Mouse (Mus musculus): Measurements from ENCODE around the gene Zfp771. TPM values are rescaled to one million over a fixed set of nuclear protein-coding genes. Genes with fewer than 3 reads are reported as not detected.

The Zfp771 gene
- polyA plus RNA-seq, 1 experiment from 2014 or later, result 15.5 TPM

DNA sequence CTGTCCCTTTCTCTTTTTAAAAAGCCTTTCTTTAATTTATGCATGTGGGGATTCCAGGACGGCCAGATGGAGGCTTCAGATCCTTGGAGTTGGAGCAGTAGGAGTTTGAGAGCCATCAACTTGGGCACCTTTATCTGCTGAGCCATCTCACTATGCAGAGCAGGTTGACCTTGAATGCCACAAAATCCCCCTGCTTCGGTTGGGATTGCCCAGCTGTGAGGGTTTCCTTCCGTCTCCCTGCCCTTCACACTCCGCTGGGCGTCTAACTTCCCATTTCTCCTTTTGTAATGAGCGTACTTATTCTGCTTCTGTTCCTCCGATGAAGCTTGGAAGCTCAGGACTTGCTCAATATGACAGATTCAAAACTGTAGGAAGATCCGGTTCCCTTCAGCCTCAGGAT lies 46.1 kb downstream of the Zfp771 start:
- no peaks in the 10 kb centered on the region for H3K27me3 ChIP-seq (ENCODE audit: insufficient read depth, low read length)
- no peak overlapping the region for H3K9ac ChIP-seq (replicated peaks)
- H3K9me3 ChIP-seq (ENCODE audit: low read length), result no peaks in the 10 kb centered on the region
- TF ChIP-seq CTCF (IDR thresholded peaks at IDR 0.05; ENCODE audit: low read depth) (no peak), EP300 (IDR thresholded peaks at IDR 0.05; ENCODE audit: low read depth) (no peak)
- H3K4me3 ChIP-seq (ENCODE audit: low read depth, low read length), result no peak overlapping the region
- WGBS (ENCODE audit: insufficient replicate concordance), result 31% methylated on average over 8 of the region's 8 CpGs
- 0 out of 2 replicates have a peak overlapping the region, but pooled peaks have one; percentile 26 for H3K4me2 ChIP-seq (ENCODE audit: low read depth, low read length)
- no peak for ATAC-seq
- no peaks in the 10 kb centered on the region for H3K36me3 ChIP-seq (replicated peaks; ENCODE audit: insufficient read depth, low read length)
- peak overlapping the region; percentile 48; the same call in 1 of the 2 replicates for H3K27ac ChIP-seq (ENCODE audit: low read depth)
- H3K4me1 ChIP-seq (ENCODE audit: insufficient read depth), result peaks cover 12% of the 10 kb centered on the region
- no peak for DNase-seq

DNA sequence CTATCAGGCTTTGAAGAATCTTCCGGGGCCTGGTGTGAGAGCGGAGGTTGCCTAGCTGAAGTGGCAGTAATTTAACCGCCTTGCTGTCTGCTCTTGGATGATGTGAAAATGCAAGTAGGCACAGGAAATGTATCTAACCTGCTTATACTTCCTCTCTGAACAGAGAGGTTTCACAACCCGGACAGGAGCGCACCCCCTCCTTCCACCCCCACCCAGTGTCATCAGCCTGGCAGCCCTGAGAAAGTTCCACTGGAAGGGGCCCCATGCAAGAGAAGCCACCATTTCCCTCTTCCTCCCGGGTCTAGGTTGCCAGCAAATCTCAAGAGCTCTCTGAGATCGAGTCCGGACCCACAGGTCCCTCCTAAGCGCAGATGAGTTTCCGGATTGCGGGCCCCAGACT lies 52.0 kb downstream of the Zfp771 start, which contains the start of gene Itgal:
TSS of gene Itgal (plus strand) at position 163 of the 400 bp plus-strand sequence.
- no peaks in the 10 kb centered on the region for H3K27me3 ChIP-seq (ENCODE audit: insufficient read depth, low read length)
- H3K9ac ChIP-seq (replicated peaks), result no peak within 1 kb of the TSS; the same call in 1 of the 2 replicates
- H3K36me3 ChIP-seq (replicated peaks; ENCODE audit: insufficient read depth, low read length), result no peaks in the 10 kb centered on the region
- H3K9me3 ChIP-seq (ENCODE audit: low read length), result no peaks in the 10 kb centered on the region
- ATAC-seq, result peak; percentile 62; the same call in 1 of the 2 replicates
- DNase-seq, result peak; percentile 62
- TF ChIP-seq CTCF (IDR thresholded peaks at IDR 0.05; ENCODE audit: low read depth), result no peak
- TF ChIP-seq EP300 (IDR thresholded peaks at IDR 0.05; ENCODE audit: low read depth), result no peak
- peak within 1 kb of the TSS; percentile 16 for H3K4me3 ChIP-seq (ENCODE audit: low read depth, low read length)
- no peaks in the 10 kb centered on the region for H3K4me1 ChIP-seq (ENCODE audit: insufficient read depth)
- WGBS (ENCODE audit: insufficient replicate concordance), result 29% methylated on average over 11 of the region's 11 CpGs
- peak within 1 kb of the TSS; percentile 61 for H3K27ac ChIP-seq (ENCODE audit: low read depth)
- H3K4me2 ChIP-seq (ENCODE audit: low read depth, low read length), result peak within 1 kb of the TSS; percentile 44

DNA sequence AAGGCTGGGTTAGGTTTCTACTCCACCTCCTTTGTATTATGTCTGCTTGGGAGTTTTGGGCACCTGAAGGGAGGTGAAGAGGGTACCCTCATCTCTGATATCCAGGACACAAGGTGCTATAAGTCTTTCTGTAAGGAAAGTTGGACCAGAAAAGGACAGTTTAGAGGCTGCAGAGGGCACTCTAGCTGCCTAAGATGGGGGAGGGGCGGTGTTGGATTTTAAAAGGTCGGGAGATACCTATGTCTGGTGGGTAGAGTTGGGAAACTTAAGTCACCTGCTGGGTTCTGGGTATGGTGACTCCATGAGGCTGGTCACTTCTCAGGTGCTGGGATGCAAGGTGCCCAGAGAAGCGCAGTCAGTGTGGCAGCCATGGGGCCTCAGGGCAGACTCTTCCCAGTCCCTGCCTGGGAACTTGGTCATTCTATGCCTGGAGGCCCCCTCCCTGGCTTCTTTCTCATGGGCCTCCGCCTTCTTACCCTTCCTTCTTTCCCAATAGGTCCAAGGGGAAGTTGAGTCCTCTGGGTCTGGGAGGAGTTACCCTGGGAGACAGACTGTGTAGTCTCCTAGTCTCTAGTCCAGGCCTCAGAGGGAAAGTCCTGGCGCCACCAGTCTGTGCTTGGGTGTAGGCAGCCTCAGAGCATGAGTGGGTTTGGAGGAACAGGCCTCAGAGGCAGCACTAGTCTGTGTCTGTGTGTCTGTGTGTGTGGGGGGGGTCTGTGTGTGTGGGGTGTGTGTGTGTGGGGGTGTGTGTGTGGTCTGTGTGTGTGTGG lies 52.9 kb downstream of the Zfp771 start:
- WGBS (ENCODE audit: insufficient replicate concordance), result 63% methylated on average over 5 of the region's 5 CpGs
- no peak for TF ChIP-seq EP300 (IDR thresholded peaks at IDR 0.05; ENCODE audit: low read depth)
- TF ChIP-seq CTCF (IDR thresholded peaks at IDR 0.05; ENCODE audit: low read depth), result no peak
- Histone ChIP-seq H3K9me3 (ENCODE audit: low read length) (no peaks in the 10 kb centered on the region), H3K27me3 (ENCODE audit: insufficient read depth, low read length) (no peaks in the 10 kb centered on the region), H3K27ac (ENCODE audit: low read depth) (peak overlapping the region; percentile 61; the same call in 1 of the 2 replicates), H3K4me3 (ENCODE audit: low read depth, low read length) (peak overlapping the region; percentile 16), H3K4me2 (ENCODE audit: low read depth, low read length) (peak overlapping the region; percentile 44), H3K36me3 (replicated peaks; ENCODE audit: insufficient read depth, low read length) (no peaks in the 10 kb centered on the region), H3K9ac (replicated peaks) (no peak overlapping the region), H3K4me1 (ENCODE audit: insufficient read depth) (no peaks in the 10 kb centered on the region)
- DNase-seq (no peak), ATAC-seq (peak; percentile 36; the same call in 1 of the 2 replicates)

DNA sequence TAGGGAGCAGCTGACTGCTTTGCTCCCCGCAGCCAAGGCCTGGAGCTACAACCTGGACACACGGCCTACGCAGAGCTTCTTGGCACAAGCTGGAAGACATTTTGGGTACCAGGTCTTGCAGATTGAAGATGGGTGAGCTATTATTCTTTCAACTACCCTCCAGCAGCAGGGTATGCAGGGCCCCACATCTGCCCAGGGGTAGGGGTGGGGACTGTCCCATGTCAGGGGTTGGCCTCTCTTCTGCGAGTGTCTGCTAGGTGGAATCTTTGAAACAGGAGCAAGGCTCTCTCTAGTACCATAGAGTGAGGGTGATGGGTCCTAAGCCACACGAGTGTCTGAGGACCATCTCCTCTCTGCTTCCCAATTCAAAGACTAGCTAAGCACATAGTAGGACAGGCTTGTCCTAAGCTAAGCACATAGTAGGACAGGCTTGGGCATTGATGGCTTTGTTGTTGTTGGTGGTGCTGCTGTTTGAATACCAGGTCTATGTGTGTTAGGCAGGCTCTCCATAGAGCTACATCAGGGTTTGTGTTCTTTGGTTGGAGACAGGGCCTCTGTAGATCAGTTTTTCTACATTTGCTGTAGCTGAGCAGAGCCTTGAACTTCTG lies 53.6 kb downstream of the Zfp771 start:
- TF ChIP-seq EP300 (IDR thresholded peaks at IDR 0.05; ENCODE audit: low read depth) (no peak), CTCF (IDR thresholded peaks at IDR 0.05; ENCODE audit: low read depth) (no peak)
- DNase-seq (no peak), ATAC-seq (no peak)
- Histone ChIP-seq H3K4me1 (ENCODE audit: insufficient read depth) (no peaks in the 10 kb centered on the region), H3K27me3 (ENCODE audit: insufficient read depth, low read length) (no peaks in the 10 kb centered on the region), H3K4me2 (ENCODE audit: low read depth, low read length) (peak overlapping the region; percentile 44), H3K9me3 (ENCODE audit: low read length) (no peaks in the 10 kb centered on the region), H3K4me3 (ENCODE audit: low read depth, low read length) (peak overlapping the region; percentile 16; the same call in 1 of the 2 replicates), H3K36me3 (replicated peaks; ENCODE audit: insufficient read depth, low read length) (no peaks in the 10 kb centered on the region), H3K27ac (ENCODE audit: low read depth) (no peak overlapping the region), H3K9ac (replicated peaks) (no peak overlapping the region)
- WGBS (ENCODE audit: insufficient replicate concordance), result 68% methylated on average over 5 of the region's 5 CpGs

Other genes starting within 250 kb of the Zfp771 start
- gene Mvp, start 229.7 kb upstream of the Zfp771 start, polyA plus RNA-seq (2015; fragmentation: Nextera tagmentation; extraction: Ambion mirVana), result 10.5 and 10.9 TPM in 2 replicates
- gene Pagr1b, start 227.8 kb upstream of the Zfp771 start, polyA plus RNA-seq (2015; fragmentation: Nextera tagmentation; extraction: Ambion mirVana), result 0.26 TPM in 1 of 2 replicates, not detected in the other
- 12.2 and 13.8 TPM in 2 replicates for gene Pagr1a, start 226.9 kb upstream of the Zfp771 start, polyA plus RNA-seq (2015; fragmentation: Nextera tagmentation; extraction: Ambion mirVana)
- gene Gm42742, start 223.2 kb upstream of the Zfp771 start, polyA plus RNA-seq (2015; fragmentation: Nextera tagmentation; extraction: Ambion mirVana), result 4.5 and 7.8 TPM in 2 replicates
- 0.18 TPM in 1 of 2 replicates, not detected in the other for gene Prrt2, start 223.1 kb upstream of the Zfp771 start, polyA plus RNA-seq (2015; fragmentation: Nextera tagmentation; extraction: Ambion mirVana)
- 20.0 and 24.0 TPM in 2 replicates for gene Maz, start 217.2 kb upstream of the Zfp771 start, polyA plus RNA-seq (2015; fragmentation: Nextera tagmentation; extraction: Ambion mirVana)
- 45.4 and 47.4 TPM in 2 replicates for gene Kif22, start 201.8 kb upstream of the Zfp771 start, polyA plus RNA-seq (2015; fragmentation: Nextera tagmentation; extraction: Ambion mirVana)
- 0.59 and 1.8 TPM in 2 replicates for gene Zg16, start 156.9 kb upstream of the Zfp771 start, polyA plus RNA-seq (2015; fragmentation: Nextera tagmentation; extraction: Ambion mirVana)
- gene AI467606, start 152.9 kb upstream of the Zfp771 start, polyA plus RNA-seq (2015; fragmentation: Nextera tagmentation; extraction: Ambion mirVana), result 7.6 and 8.1 TPM in 2 replicates
- gene Qprt, start 122.0 kb upstream of the Zfp771 start, polyA plus RNA-seq (2015; fragmentation: Nextera tagmentation; extraction: Ambion mirVana), result 148 and 151 TPM in 2 replicates
- gene Spn, start 106.5 kb upstream of the Zfp771 start, polyA plus RNA-seq (2015; fragmentation: Nextera tagmentation; extraction: Ambion mirVana), result 4.9 and 5.6 TPM in 2 replicates
- 11.5 and 14.0 TPM in 2 replicates for gene Cd2bp2, start 48.2 kb upstream of the Zfp771 start, polyA plus RNA-seq (2015; fragmentation: Nextera tagmentation; extraction: Ambion mirVana)
- 8.3 and 8.6 TPM in 2 replicates for gene Tbc1d10b, start 35.8 kb upstream of the Zfp771 start, polyA plus RNA-seq (2015; fragmentation: Nextera tagmentation; extraction: Ambion mirVana)
- 19.7 and 94.3 TPM in 2 replicates for gene Mylpf, start 35.4 kb upstream of the Zfp771 start, polyA plus RNA-seq (2015; fragmentation: Nextera tagmentation; extraction: Ambion mirVana)
- gene Zfp553, start 11.2 kb upstream of the Zfp771 start, polyA plus RNA-seq (2015; fragmentation: Nextera tagmentation; extraction: Ambion mirVana), result 4.0 and 5.3 TPM in 2 replicates
- gene Sept1, start 11.1 kb upstream of the Zfp771 start, polyA plus RNA-seq (2015; fragmentation: Nextera tagmentation; extraction: Ambion mirVana), result 16.7 and 17.3 TPM in 2 replicates
- 96.8 and 107 TPM in 2 replicates for gene Dctpp1, start 16.4 kb downstream of the Zfp771 start, polyA plus RNA-seq (2015; fragmentation: Nextera tagmentation; extraction: Ambion mirVana)
- 712 and 714 TPM in 2 replicates for gene Sephs2, start 29.8 kb downstream of the Zfp771 start, polyA plus RNA-seq (2015; fragmentation: Nextera tagmentation; extraction: Ambion mirVana)
- 5.9 and 6.8 TPM in 2 replicates for gene Itgal, start 52.0 kb downstream of the Zfp771 start, polyA plus RNA-seq (2015; fragmentation: Nextera tagmentation; extraction: Ambion mirVana)
- gene Zfp768, start 101.3 kb downstream of the Zfp771 start, polyA plus RNA-seq (2015; fragmentation: Nextera tagmentation; extraction: Ambion mirVana), result 4.8 and 6.4 TPM in 2 replicates
- 1.5 TPM in 2 replicates for gene Zfp747, start 131.8 kb downstream of the Zfp771 start, polyA plus RNA-seq (2015; fragmentation: Nextera tagmentation; extraction: Ambion mirVana)
- gene 9130019O22Rik, start 142.9 kb downstream of the Zfp771 start, polyA plus RNA-seq (2015; fragmentation: Nextera tagmentation; extraction: Ambion mirVana), result 0.89 and 1.2 TPM in 2 replicates
- gene E430018J23Rik, start 149.4 kb downstream of the Zfp771 start, polyA plus RNA-seq (2015; fragmentation: Nextera tagmentation; extraction: Ambion mirVana), result 1.9 and 2.6 TPM in 2 replicates
- 0.98 and 1.1 TPM in 2 replicates for gene Zfp764, start 162.5 kb downstream of the Zfp771 start, polyA plus RNA-seq (2015; fragmentation: Nextera tagmentation; extraction: Ambion mirVana)
- 8.7 and 10.1 TPM in 2 replicates for gene Zfp688, start 177.8 kb downstream of the Zfp771 start, polyA plus RNA-seq (2015; fragmentation: Nextera tagmentation; extraction: Ambion mirVana)
- gene Zfp689, start 204.9 kb downstream of the Zfp771 start, polyA plus RNA-seq (2015; fragmentation: Nextera tagmentation; extraction: Ambion mirVana), result 1.4 and 1.5 TPM in 2 replicates
- gene Prr14, start 215.3 kb downstream of the Zfp771 start, polyA plus RNA-seq (2015; fragmentation: Nextera tagmentation; extraction: Ambion mirVana), result 16.0 and 17.6 TPM in 2 replicates
- gene Fbrs, start 234.9 kb downstream of the Zfp771 start, polyA plus RNA-seq (2015; fragmentation: Nextera tagmentation; extraction: Ambion mirVana), result 4.7 TPM in 2 replicates